Mouse (Mus musculus): Measurements from ENCODE around the gene Ly6g6e. TPM values are rescaled to one million over a fixed set of nuclear protein-coding genes. Genes with fewer than 3 reads are reported as not detected.

The Ly6g6e gene
- polyA plus RNA-seq, 1 experiment from 2014 or later: 53.7 TPM

DNA sequence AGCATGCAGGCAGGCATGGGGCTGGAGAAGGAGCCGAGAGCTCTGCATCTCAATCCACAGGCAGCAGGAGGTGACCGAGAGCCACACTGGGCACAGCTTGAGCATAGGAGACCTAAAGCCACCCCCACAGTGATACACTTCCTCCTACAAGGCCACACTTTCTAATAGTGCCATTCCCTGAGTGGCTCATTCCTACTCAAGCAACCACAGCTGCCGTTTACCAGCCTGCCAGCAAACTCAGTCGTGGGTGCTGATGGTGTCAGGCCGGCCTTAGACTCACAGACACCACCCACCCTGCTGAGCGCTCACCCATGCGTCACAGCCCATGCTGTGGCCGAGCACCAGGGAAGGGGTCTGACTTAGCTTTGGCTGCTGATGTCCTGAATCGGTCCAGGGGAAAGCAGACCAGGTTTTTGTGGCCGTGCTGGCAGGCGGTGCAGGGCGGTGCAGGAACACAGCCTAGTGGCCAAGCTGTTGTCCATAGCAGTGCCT is 20.5 kb downstream of the Ly6g6e start:
- Histone ChIP-seq H3K27me3 (no peaks in the 10 kb centered on the region), H3K27ac (no peak overlapping the region), H3K9me3 (no peaks in the 10 kb centered on the region), H3K4me1 (no peaks in the 10 kb centered on the region), H3K4me2 (no peak overlapping the region), H3K4me3 (no peak overlapping the region), H3K36me3 (peaks cover 100% of the 10 kb centered on the region), H3K9ac (0 out of 2 replicates have a peak overlapping the region, but pooled peaks have one; percentile 2)
- no peak for ATAC-seq (ENCODE audit: insufficient number of reproducible peaks, low FRiP score, low TSS enrichment, low read depth)
- 88% methylated on average over 12 of the region's 12 CpGs for WGBS

DNA sequence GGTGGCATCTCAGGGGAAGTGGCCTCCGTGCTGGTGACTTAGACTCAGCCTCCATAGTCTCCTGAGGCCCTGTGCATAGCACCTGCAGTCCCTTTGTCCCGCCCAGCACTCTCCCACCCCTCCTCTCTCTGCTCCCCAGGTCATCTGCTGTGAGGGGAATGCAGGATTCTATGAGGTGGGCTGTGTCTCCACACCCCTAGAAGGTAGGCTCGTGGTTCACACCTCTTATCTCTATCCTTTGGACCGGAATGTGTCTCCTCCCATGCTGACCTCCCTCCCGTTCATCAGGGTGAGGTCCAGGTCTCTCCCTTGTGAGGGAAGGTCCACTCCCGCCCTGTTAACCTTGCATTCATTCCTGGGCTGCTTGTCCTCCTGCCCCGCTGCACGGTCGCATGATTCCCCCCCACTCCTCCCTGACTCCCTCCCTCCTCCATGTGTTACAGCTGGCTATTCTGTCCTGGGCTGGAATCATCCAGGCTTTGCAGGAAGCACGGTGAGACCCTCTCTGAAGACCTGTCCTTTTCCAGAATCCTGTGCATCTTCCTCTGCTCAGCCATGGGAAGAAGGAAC is 23.6 kb downstream of the Ly6g6e start:
- H3K9me3 ChIP-seq: no peaks in the 10 kb centered on the region
- WGBS: 77% methylated on average over 10 of the region's 10 CpGs
- no peak for ATAC-seq (ENCODE audit: insufficient number of reproducible peaks, low FRiP score, low TSS enrichment, low read depth)
- H3K4me1 ChIP-seq: no peaks in the 10 kb centered on the region
- no peaks in the 10 kb centered on the region for H3K27me3 ChIP-seq
- H3K9ac ChIP-seq: no peak overlapping the region
- H3K27ac ChIP-seq: no peak overlapping the region
- H3K36me3 ChIP-seq: peaks cover 91% of the 10 kb centered on the region
- H3K4me3 ChIP-seq: no peak overlapping the region
- H3K4me2 ChIP-seq: no peak overlapping the region

DNA sequence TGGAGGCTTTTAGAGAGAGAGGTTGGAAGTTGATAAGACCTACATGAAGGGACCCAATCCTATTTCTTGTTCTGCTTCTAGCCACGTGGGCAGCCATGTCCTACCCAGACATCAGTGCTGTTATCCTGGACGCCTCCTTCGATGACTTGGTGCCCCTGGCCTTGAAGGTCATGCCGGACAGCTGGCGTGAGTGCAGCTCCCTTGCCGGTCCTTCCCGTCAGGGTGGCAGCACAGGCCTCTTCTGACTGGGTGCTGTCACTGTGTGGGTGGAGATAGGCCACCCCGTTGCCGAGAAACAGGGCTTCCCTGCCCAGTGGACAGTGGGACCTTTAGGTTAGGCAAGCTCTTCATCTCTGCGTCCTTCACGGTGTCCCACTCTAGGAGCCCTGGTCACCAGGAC is 24.5 kb downstream of the Ly6g6e start:
- Histone ChIP-seq H3K9me3 (no peaks in the 10 kb centered on the region), H3K27me3 (no peaks in the 10 kb centered on the region), H3K4me3 (no peak overlapping the region), H3K36me3 (peaks cover 82% of the 10 kb centered on the region), H3K9ac (no peak overlapping the region), H3K27ac (no peak overlapping the region), H3K4me1 (peaks cover 7% of the 10 kb centered on the region; the same call in 1 of the 2 replicates), H3K4me2 (no peak overlapping the region)
- WGBS: 84% methylated on average over 11 of the region's 11 CpGs
- no peak for ATAC-seq (ENCODE audit: insufficient number of reproducible peaks, low FRiP score, low TSS enrichment, low read depth)

DNA sequence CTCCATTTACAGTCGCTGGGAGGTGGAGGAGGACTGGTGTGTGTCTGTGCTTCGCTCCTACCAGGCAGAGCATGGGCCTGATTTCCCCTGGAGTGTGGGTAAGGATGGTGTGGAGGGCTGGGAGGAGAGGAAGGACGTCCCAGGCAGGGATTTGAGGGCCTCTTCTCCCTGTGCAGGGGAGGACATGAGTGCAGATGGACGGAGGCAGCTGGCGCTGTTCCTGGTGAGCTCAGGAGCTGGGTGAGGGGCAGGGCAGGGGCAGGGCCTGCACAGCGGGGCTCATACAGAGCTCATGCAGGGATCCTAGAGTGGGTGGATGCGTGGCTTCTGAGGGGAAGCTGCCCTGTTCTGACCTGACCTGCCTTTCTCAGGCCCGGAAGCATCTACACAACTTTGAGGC is 25.6 kb downstream of the Ly6g6e start:
- H3K27ac ChIP-seq: no peak overlapping the region
- H3K4me2 ChIP-seq: no peak overlapping the region
- H3K4me1 ChIP-seq: peaks cover 7% of the 10 kb centered on the region; the same call in 1 of the 2 replicates
- H3K9ac ChIP-seq: no peak overlapping the region
- H3K9me3 ChIP-seq: no peaks in the 10 kb centered on the region
- 67% methylated on average over 8 of the region's 8 CpGs for WGBS
- H3K27me3 ChIP-seq: no peaks in the 10 kb centered on the region
- no peak for ATAC-seq (ENCODE audit: insufficient number of reproducible peaks, low FRiP score, low TSS enrichment, low read depth)
- no peak overlapping the region for H3K4me3 ChIP-seq
- peaks cover 71% of the 10 kb centered on the region for H3K36me3 ChIP-seq

DNA sequence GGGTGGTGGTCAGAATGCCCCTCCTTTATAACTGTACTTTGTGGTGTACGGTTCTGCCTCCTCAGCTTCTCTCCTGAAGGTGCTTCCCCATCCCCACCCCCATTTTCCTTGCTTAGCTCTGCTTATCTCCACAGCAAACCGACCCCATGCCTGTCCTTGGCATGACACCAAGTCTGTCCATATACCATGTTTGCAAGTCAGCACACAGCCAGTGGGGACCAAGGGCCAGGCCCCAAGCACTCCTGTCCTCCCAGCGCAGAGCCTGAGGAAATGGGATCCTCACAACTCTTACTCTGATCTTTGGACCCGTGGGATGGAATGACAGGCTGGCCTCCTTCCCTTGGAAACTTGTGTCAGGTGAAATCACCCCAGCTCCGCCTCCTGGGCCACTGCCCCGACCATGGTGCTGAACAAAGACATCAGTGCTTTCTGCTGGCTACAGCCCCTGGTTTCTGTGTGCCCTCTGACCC is 26.6 kb downstream of the Ly6g6e start:
- no peak overlapping the region for H3K27ac ChIP-seq
- H3K9me3 ChIP-seq: no peaks in the 10 kb centered on the region
- no peak overlapping the region for H3K9ac ChIP-seq
- H3K4me3 ChIP-seq: no peak overlapping the region
- 75% methylated on average over 6 of the region's 6 CpGs for WGBS
- H3K27me3 ChIP-seq: no peaks in the 10 kb centered on the region
- peaks cover 61% of the 10 kb centered on the region for H3K36me3 ChIP-seq
- H3K4me2 ChIP-seq: no peak overlapping the region
- ATAC-seq (ENCODE audit: insufficient number of reproducible peaks, low FRiP score, low TSS enrichment, low read depth): no peak
- peaks cover 7% of the 10 kb centered on the region; the same call in 1 of the 2 replicates for H3K4me1 ChIP-seq

DNA sequence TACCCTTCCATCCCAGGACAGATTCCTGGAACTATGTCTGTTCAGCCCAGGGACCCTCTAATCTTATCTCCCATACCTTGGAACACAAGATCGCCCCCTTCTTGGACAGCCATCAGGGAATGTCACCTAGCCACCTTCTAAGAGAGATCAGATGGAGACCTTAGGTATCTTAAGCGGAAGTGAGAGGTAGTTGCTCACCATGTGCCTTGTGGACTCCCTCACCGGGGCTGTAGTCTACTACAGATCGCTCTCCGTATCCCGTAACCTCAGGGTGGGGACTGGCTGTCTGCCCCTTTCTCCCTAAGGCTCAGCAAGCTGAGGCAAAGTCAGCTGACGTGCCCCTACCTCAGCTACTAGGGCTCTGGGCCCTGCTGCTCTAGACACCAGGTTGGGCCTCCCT is 27.4 kb downstream of the Ly6g6e start:
- 87% methylated on average over 7 of the region's 7 CpGs for WGBS

DNA sequence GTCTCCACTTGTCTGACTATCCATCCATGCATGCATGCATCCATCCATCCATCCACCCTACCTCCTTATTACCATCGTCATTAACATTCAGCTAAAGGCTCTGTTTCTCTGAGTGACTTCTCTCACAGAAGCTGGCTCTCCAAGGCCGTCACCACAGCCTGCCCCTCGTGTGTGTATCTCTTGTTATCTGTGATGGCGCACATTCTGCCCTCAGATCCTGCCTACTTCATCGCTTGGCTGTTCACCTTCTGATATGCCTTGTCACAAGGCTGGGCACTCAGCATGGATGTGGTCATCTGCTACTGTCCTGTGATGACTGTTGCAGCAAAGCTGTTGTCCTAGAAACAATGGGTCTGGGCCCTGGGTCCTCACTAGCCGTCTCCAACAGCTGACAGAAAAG is 28.1 kb downstream of the Ly6g6e start:
- Histone ChIP-seq H3K36me3 (peaks cover 46% of the 10 kb centered on the region), H3K4me2 (no peak overlapping the region), H3K27me3 (no peaks in the 10 kb centered on the region), H3K9me3 (no peaks in the 10 kb centered on the region), H3K27ac (no peak overlapping the region), H3K4me3 (no peak overlapping the region), H3K4me1 (peaks cover 7% of the 10 kb centered on the region; the same call in 1 of the 2 replicates), H3K9ac (no peak overlapping the region)
- WGBS: 87% methylated on average over 6 of the region's 6 CpGs
- no peak for ATAC-seq (ENCODE audit: insufficient number of reproducible peaks, low FRiP score, low TSS enrichment, low read depth)

More for the DNA sequence above, 27.4 kb downstream of the Ly6g6e start:
- Histone ChIP-seq H3K4me1 (peaks cover 7% of the 10 kb centered on the region; the same call in 1 of the 2 replicates), H3K4me3 (no peak overlapping the region), H3K9ac (no peak overlapping the region), H3K36me3 (peaks cover 53% of the 10 kb centered on the region), H3K27me3 (no peaks in the 10 kb centered on the region), H3K27ac (no peak overlapping the region), H3K9me3 (no peaks in the 10 kb centered on the region), H3K4me2 (no peak overlapping the region)
- no peak for ATAC-seq (ENCODE audit: insufficient number of reproducible peaks, low FRiP score, low TSS enrichment, low read depth)

DNA sequence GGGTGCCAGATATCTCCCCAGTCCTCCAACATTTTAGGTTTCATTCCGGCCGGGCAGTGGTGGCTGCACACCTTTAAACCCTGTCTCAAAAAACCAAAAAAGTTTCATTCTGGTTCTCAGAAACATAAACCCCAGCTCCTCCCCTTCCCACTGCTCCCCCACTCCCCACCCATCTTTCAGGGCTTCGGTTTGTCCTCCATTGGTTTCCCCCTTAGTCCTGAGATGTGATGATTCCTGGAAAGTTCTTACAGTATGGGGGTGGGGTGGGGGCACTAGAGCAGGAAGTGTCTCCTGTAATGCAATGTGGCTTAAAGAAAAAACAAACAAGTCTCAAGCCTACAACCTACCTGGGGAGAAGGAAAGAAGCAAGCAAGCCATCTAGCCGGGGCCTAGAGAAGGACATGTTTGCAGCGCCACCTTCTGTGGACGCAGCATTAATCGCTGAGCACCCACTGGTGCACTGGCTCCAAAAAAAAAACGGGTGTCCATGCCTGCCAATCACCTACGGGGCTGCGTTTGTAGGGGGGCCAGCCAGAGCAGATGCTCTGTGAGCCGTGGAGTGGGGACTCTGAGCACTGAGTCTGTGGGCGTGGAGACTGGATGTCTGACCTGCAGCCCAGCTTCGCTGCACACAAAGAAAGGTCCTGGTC is 29.2 kb downstream of the Ly6g6e start:
- Histone ChIP-seq H3K9ac (no peak overlapping the region), H3K4me1 (peaks cover 7% of the 10 kb centered on the region; the same call in 1 of the 2 replicates), H3K27ac (no peak overlapping the region; the same call in 1 of the 2 replicates), H3K4me3 (no peak overlapping the region), H3K27me3 (no peaks in the 10 kb centered on the region), H3K9me3 (no peaks in the 10 kb centered on the region), H3K4me2 (no peak overlapping the region), H3K36me3 (peaks cover 35% of the 10 kb centered on the region)
- 22% methylated on average over 13 of the region's 13 CpGs for WGBS
- no peak for ATAC-seq (ENCODE audit: insufficient number of reproducible peaks, low FRiP score, low TSS enrichment, low read depth)

DNA sequence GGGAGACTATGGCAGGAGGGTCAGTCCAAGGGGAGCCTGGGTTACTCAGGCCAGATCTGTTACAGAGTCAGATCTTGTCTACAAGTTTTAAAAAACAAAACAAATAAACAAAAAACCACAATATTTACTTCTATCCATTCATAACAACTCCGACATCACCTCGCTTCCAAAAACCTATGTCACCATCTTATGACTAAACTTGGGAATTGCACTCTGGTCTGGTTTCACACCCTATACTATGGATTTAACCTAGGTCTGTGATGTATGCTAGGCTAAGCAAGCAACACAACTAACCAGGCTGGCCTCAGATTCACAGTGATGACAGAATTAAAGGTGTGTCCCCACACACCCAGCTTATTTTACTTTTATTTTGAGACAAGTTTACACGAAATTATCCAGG is 29.8 kb downstream of the Ly6g6e start:
- peaks cover 7% of the 10 kb centered on the region; the same call in 1 of the 2 replicates for H3K4me1 ChIP-seq
- H3K9ac ChIP-seq: no peak overlapping the region
- H3K27me3 ChIP-seq: no peaks in the 10 kb centered on the region
- no peak overlapping the region for H3K4me2 ChIP-seq
- peaks cover 28% of the 10 kb centered on the region for H3K36me3 ChIP-seq
- WGBS: 60% methylated on average over 3 of the region's 3 CpGs
- no peaks in the 10 kb centered on the region for H3K9me3 ChIP-seq
- ATAC-seq (ENCODE audit: insufficient number of reproducible peaks, low FRiP score, low TSS enrichment, low read depth): no peak
- H3K4me3 ChIP-seq: no peak overlapping the region
- H3K27ac ChIP-seq: no peak overlapping the region

DNA sequence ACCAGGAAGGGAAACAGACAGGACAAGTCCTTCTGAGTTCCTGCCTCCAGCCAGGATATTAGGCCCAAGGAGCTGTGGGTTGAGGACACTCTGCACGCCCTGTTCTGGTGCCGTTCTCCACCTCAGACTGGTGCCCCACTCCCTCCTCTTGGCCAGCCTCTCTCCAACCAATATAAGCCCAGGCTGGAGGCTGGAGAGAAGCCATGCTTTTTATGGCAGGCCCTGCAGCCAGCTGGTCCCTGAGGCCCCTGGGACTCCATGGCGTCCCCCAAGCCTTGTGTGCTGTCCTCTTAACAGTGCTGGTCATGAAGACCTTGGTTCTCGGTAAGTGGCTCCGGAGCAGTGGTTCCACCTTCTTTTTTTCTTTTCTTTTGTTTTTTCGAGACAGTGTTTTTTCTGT is 31.4 kb downstream of the Ly6g6e start, which contains the start of gene Ly6g5c:
TSS of gene Ly6g5c (plus strand) at position 183 of the 400 bp plus-strand sequence.
- Histone ChIP-seq H3K9ac (no peak within 1 kb of the TSS), H3K4me3 (no peak within 1 kb of the TSS), H3K27me3 (no peaks in the 10 kb centered on the region), H3K4me2 (no peak within 1 kb of the TSS), H3K27ac (no peak within 1 kb of the TSS), H3K9me3 (no peaks in the 10 kb centered on the region), H3K4me1 (peaks cover 7% of the 10 kb centered on the region; the same call in 1 of the 2 replicates), H3K36me3 (peaks cover 13% of the 10 kb centered on the region)
- WGBS: 81% methylated on average over 6 of the region's 6 CpGs
- ATAC-seq (ENCODE audit: insufficient number of reproducible peaks, low FRiP score, low TSS enrichment, low read depth): no peak

DNA sequence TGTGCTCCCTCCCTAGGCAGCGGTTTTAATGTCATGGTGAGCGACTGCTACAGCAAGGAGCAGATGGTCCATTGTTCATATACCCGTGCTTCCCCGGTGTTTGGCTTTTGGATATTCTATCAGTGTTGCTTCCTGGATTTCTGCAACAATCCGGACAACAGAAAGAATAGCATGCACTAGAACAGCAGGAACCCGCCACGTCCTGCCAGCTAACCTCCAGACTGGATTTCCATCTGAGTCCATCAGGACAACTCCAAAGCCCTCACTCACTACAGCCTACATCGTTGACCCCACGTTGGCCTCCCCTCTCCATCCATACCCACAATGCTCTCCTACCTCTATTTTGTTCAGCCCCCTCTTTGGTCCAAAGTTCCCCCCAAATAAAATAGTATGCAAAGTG is 35.1 kb downstream of the Ly6g6e start:
- H3K9me3 ChIP-seq: no peaks in the 10 kb centered on the region

More for the DNA sequence above, 35.1 kb downstream of the Ly6g6e start:
- no peak overlapping the region for H3K9ac ChIP-seq
- H3K27ac ChIP-seq: no peak overlapping the region
- peaks cover 29% of the 10 kb centered on the region for H3K36me3 ChIP-seq
- H3K4me2 ChIP-seq: no peak overlapping the region
- H3K27me3 ChIP-seq: no peaks in the 10 kb centered on the region
- no peaks in the 10 kb centered on the region for H3K4me1 ChIP-seq
- no peak overlapping the region for H3K4me3 ChIP-seq
- ATAC-seq (ENCODE audit: insufficient number of reproducible peaks, low FRiP score, low TSS enrichment, low read depth): no peak
- 81% methylated on average over 9 of the region's 9 CpGs for WGBS
